Mouse (Mus musculus): ENCODE results near the gene Itga3.

DNA sequence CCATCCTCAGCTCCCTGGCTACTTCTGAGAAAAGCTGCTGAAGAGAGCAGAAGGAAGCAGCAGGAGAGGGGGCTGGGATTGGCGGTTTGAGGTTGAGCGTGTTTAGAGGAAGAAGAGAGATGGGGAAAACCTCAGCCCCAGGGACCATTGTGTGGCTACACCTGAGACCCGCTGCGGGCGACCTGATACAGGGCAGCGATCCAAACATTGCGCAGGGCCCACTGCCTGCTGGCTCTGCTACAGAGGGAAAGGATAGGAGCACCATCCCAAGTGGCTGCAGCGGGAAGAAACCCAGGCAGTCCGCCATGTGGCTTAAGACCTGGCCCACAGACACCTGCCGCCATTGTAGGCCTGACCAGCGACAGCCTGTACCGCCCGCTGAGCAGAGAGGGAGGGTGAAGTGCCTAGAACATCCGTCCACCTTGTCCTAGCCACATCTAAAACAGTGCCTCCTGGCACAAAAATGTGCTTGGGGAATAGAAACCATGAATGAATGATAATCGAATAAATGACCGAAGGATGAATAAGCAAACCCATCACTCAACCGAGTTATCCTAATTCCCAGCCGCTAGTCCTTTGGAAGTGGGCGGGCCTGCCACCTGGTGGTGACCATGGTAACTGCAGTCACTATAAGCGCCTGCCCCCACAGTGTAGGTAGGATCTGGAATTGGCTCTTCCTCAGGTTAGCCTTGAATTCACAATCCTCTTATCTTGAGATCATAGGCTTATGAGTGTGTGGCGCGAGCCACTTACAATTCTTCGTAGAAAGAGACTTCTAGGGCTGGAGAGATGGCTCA lies 30.0 kb upstream of the Itga3 start:
- no peak for TF ChIP-seq GATA1 (IDR thresholded peaks at IDR 0.05; ENCODE audit: borderline replicate concordance, low read length)
- no peak for TF ChIP-seq FLI1 (IDR thresholded peaks at IDR 0.05; ENCODE audit: low read length)
